Mouse (Mus musculus) C3H10T1/2 (cell line): ENCODE data around the gene Shprh. TPM values are rescaled to one million over a fixed set of nuclear protein-coding genes. Genes with fewer than 3 reads are reported as not detected.

Experiments used
- polyA plus RNA-seq, 2 experiments: library from polyadenylated mRNA; unstranded; fragments of >200 nt; fragmentation: generic; extraction: Trizol; gene quantifications; one replicate each; pipeline ENCODE4 v1.2.1; 2012; ENCODE audit warnings: missing spikeins in 2 of 2

The Shprh gene
- 1 to 10 TPM in 1 of 2 experiments, under 1 TPM in 1; 0.11 to 1.6 TPM for polyA plus RNA-seq

DNA sequence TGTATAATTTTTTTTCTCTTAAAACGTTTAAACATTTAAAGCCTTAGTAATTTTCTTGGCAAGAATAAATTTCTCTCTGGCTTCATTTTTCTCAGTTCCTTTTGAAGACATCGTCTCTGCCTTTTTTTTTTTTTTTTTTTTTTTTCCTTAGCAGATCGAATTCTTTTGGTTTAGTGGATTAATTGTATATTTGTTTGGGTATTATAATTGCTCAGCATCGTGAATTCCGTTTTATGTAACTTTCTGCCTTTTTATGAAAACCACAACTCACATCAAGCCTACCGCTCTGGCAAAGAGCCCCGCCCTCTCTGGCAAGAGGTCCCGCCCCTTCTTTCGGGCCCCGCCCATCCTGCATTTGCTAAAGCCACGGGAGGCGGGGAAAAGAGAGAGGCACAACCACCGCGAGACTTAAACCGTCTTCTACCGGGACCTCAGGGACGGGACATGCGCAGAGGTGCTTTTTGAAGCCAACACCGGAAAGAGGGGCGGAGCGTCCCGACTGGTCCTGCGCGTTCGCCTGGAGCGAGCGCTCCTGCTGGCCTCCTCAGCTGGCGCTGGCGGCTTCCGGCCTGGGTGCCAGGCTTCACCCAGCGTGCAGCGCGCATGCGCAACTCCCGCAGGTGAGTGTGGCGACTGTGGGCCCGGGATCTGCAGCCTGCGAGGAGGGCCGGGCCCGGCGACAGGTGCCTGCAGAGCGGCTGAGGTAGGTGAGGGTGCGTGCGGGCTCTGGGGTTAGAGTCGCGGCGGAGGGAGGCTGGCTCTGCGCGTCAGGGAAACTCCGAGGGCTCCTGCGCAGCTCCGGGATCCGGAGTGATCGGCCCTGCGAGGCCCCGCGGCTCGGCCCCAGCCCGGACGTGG lies at the start of gene Shprh:
Shprh (plus strand) TSS at position 544 of the 858 bp plus-strand sequence.

Other genes starting within 250 kb of the Shprh start
- not detected for gene Grm1, start 67.1 kb upstream of the Shprh start, polyA plus RNA-seq
- gene Fbxo30, start 131.9 kb downstream of the Shprh start, polyA plus RNA-seq: 1 to 10 TPM in 1 of 2 experiments, under 1 TPM in 1; 0.32 to 2.4 TPM
- under 1 TPM; 0.07 to 0.97 TPM for gene Epm2a, start 194.0 kb downstream of the Shprh start, polyA plus RNA-seq